Mouse (Mus musculus): ENCODE results near the gene Il17rd.

The Il17rd gene

GRCm38 (mm10) chr14:27038783-27039182, at the start of gene Il17rd:
TSS of gene Il17rd (plus strand) at chr14:27038941.
- Histone ChIP-seq H3K27me3 (ENCODE audit: control insufficient read depth, insufficient read depth, low read length, poor library complexity, severe bottlenecking) (no peaks in the 10 kb centered on the region), H3K36me3 (ENCODE audit: control insufficient read depth, insufficient read depth, low read length, poor library complexity, severe bottlenecking) (no peaks in the 10 kb centered on the region)
- DNase-seq (ENCODE audit: low read depth, low spot score), result peak; percentile 80

GRCm38 (mm10) chr14:26991622-26992021, 47.1 kb upstream of the Il17rd start:
- Histone ChIP-seq H3K27me3 (ENCODE audit: control insufficient read depth, insufficient read depth, low read length, poor library complexity, severe bottlenecking) (no peaks in the 10 kb centered on the region), H3K36me3 (ENCODE audit: control insufficient read depth, insufficient read depth, low read length, poor library complexity, severe bottlenecking) (no peaks in the 10 kb centered on the region)
- DNase-seq (ENCODE audit: low read depth, low spot score), result no peak

GRCm38 (mm10) chr14:26993427-26993826, 45.3 kb upstream of the Il17rd start:
- no peak for DNase-seq (ENCODE audit: low read depth, low spot score)
- no peaks in the 10 kb centered on the region for H3K36me3 ChIP-seq (ENCODE audit: control insufficient read depth, insufficient read depth, low read length, poor library complexity, severe bottlenecking)
- H3K27me3 ChIP-seq (ENCODE audit: control insufficient read depth, insufficient read depth, low read length, poor library complexity, severe bottlenecking), result no peaks in the 10 kb centered on the region

GRCm38 (mm10) chr14:26994211-26994741, 44.5 kb upstream of the Il17rd start, which contains the start of gene Hesx1:
TSS of gene Hesx1 (plus strand) at chr14:26994416.
- DNase-seq (ENCODE audit: low read depth, low spot score), result peak; percentile 77

GRCm38 (mm10) chr14:26996257-26996656, 42.5 kb upstream of the Il17rd start:
- H3K36me3 ChIP-seq (ENCODE audit: control insufficient read depth, insufficient read depth, low read length, poor library complexity, severe bottlenecking), result no peaks in the 10 kb centered on the region
- no peak for DNase-seq (ENCODE audit: low read depth, low spot score)
- no peaks in the 10 kb centered on the region for H3K27me3 ChIP-seq (ENCODE audit: control insufficient read depth, insufficient read depth, low read length, poor library complexity, severe bottlenecking)

More at GRCm38 (mm10) chr14:26994211-26994741, 44.5 kb upstream of the Il17rd start, which contains the start of gene Hesx1:
- Histone ChIP-seq H3K27me3 (ENCODE audit: control insufficient read depth, insufficient read depth, low read length, poor library complexity, severe bottlenecking) (no peaks in the 10 kb centered on the region), H3K36me3 (ENCODE audit: control insufficient read depth, insufficient read depth, low read length, poor library complexity, severe bottlenecking) (no peaks in the 10 kb centered on the region)

- H3K27me3 ChIP-seq (ENCODE audit: control insufficient read depth, insufficient read depth, low read length, poor library complexity, severe bottlenecking), result no peaks in the 10 kb centered on the region
- DNase-seq (ENCODE audit: low read depth, low spot score), result no peak
- H3K36me3 ChIP-seq (ENCODE audit: control insufficient read depth, insufficient read depth, low read length, poor library complexity, severe bottlenecking), result no peaks in the 10 kb centered on the region
Observed at GRCm38 (mm10) chr14:27000386-27000785, 38.4 kb upstream of the Il17rd start.

GRCm38 (mm10) chr14:27004906-27005305, 33.8 kb upstream of the Il17rd start:
- H3K27me3 ChIP-seq (ENCODE audit: control insufficient read depth, insufficient read depth, low read length, poor library complexity, severe bottlenecking), result no peaks in the 10 kb centered on the region
- H3K36me3 ChIP-seq (ENCODE audit: control insufficient read depth, insufficient read depth, low read length, poor library complexity, severe bottlenecking), result no peaks in the 10 kb centered on the region
- no peak for DNase-seq (ENCODE audit: low read depth, low spot score)

- no peaks in the 10 kb centered on the region for H3K27me3 ChIP-seq (ENCODE audit: control insufficient read depth, insufficient read depth, low read length, poor library complexity, severe bottlenecking)
- DNase-seq (ENCODE audit: low read depth, low spot score), result no peak
- H3K36me3 ChIP-seq (ENCODE audit: control insufficient read depth, insufficient read depth, low read length, poor library complexity, severe bottlenecking), result no peaks in the 10 kb centered on the region
Observed at GRCm38 (mm10) chr14:27005937-27006336, 32.8 kb upstream of the Il17rd start.

- no peak for DNase-seq (ENCODE audit: low read depth, low spot score)
- Histone ChIP-seq H3K27me3 (ENCODE audit: control insufficient read depth, insufficient read depth, low read length, poor library complexity, severe bottlenecking) (no peaks in the 10 kb centered on the region), H3K36me3 (ENCODE audit: control insufficient read depth, insufficient read depth, low read length, poor library complexity, severe bottlenecking) (no peaks in the 10 kb centered on the region)
Observed at GRCm38 (mm10) chr14:27011561-27011960, 27.2 kb upstream of the Il17rd start.

GRCm38 (mm10) chr14:27013658-27014057, 25.1 kb upstream of the Il17rd start:
- DNase-seq (ENCODE audit: low read depth, low spot score), result no peak
- no peaks in the 10 kb centered on the region for H3K36me3 ChIP-seq (ENCODE audit: control insufficient read depth, insufficient read depth, low read length, poor library complexity, severe bottlenecking)
- H3K27me3 ChIP-seq (ENCODE audit: control insufficient read depth, insufficient read depth, low read length, poor library complexity, severe bottlenecking), result no peaks in the 10 kb centered on the region

- DNase-seq (ENCODE audit: low read depth, low spot score), result peak; percentile 60
- H3K27me3 ChIP-seq (ENCODE audit: control insufficient read depth, insufficient read depth, low read length, poor library complexity, severe bottlenecking), result no peaks in the 10 kb centered on the region
- no peaks in the 10 kb centered on the region for H3K36me3 ChIP-seq (ENCODE audit: control insufficient read depth, insufficient read depth, low read length, poor library complexity, severe bottlenecking)
Observed at GRCm38 (mm10) chr14:27017936-27018335, 20.8 kb upstream of the Il17rd start.

- H3K36me3 ChIP-seq (ENCODE audit: control insufficient read depth, insufficient read depth, low read length, poor library complexity, severe bottlenecking), result no peaks in the 10 kb centered on the region
- no peak for DNase-seq (ENCODE audit: low read depth, low spot score)
- no peaks in the 10 kb centered on the region for H3K27me3 ChIP-seq (ENCODE audit: control insufficient read depth, insufficient read depth, low read length, poor library complexity, severe bottlenecking)
Observed at GRCm38 (mm10) chr14:27019850-27020249, 18.9 kb upstream of the Il17rd start.

- Histone ChIP-seq H3K27me3 (ENCODE audit: control insufficient read depth, insufficient read depth, low read length, poor library complexity, severe bottlenecking) (no peaks in the 10 kb centered on the region), H3K36me3 (ENCODE audit: control insufficient read depth, insufficient read depth, low read length, poor library complexity, severe bottlenecking) (no peaks in the 10 kb centered on the region)
- DNase-seq (ENCODE audit: low read depth, low spot score), result peak; percentile 81
Observed at GRCm38 (mm10) chr14:27022876-27023275, 15.9 kb upstream of the Il17rd start.

GRCm38 (mm10) chr14:27024664-27025063, 14.1 kb upstream of the Il17rd start:
- H3K27me3 ChIP-seq (ENCODE audit: control insufficient read depth, insufficient read depth, low read length, poor library complexity, severe bottlenecking), result no peaks in the 10 kb centered on the region
- DNase-seq (ENCODE audit: low read depth, low spot score), result no peak
- H3K36me3 ChIP-seq (ENCODE audit: control insufficient read depth, insufficient read depth, low read length, poor library complexity, severe bottlenecking), result no peaks in the 10 kb centered on the region

- no peaks in the 10 kb centered on the region for H3K27me3 ChIP-seq (ENCODE audit: control insufficient read depth, insufficient read depth, low read length, poor library complexity, severe bottlenecking)
- no peaks in the 10 kb centered on the region for H3K36me3 ChIP-seq (ENCODE audit: control insufficient read depth, insufficient read depth, low read length, poor library complexity, severe bottlenecking)
- DNase-seq (ENCODE audit: low read depth, low spot score), result peak; percentile 77
Observed at GRCm38 (mm10) chr14:27029771-27030173, 9.0 kb upstream of the Il17rd start.

GRCm38 (mm10) chr14:27031142-27031541, 7.6 kb upstream of the Il17rd start:
- H3K36me3 ChIP-seq (ENCODE audit: control insufficient read depth, insufficient read depth, low read length, poor library complexity, severe bottlenecking), result no peaks in the 10 kb centered on the region
- DNase-seq (ENCODE audit: low read depth, low spot score), result peak; percentile 76
- no peaks in the 10 kb centered on the region for H3K27me3 ChIP-seq (ENCODE audit: control insufficient read depth, insufficient read depth, low read length, poor library complexity, severe bottlenecking)
